Mouse (Mus musculus) midbrain, embryonic 16.5 days (tissue): ENCODE results near the gene Fto. TPM values are rescaled to one million over a fixed set of nuclear protein-coding genes. Genes with fewer than 3 reads are reported as not detected.

Experiments
- ATAC-seq: fragments of 200-750 bp; cut with Nextera tagmentation; 2 replicates; pipeline ENCODE4 v1.8.0; 2017; ENCODE audit warnings: moderate TSS enrichment
- H3K27ac ChIP-seq: fragments of 300-500 bp; sonication (generic); 2 replicates; pipeline ENCODE4 v1.5.1; 2014; ENCODE audit warnings: mild to moderate bottlenecking, low read length, mixed read lengths
- H3K27me3 ChIP-seq: fragments of 300-500 bp; sonication (generic); 2 replicates; pipeline ENCODE4 v1.6.1; 2014; ENCODE audit warnings: low read depth, low read length, mixed read lengths; ENCODE audit not compliant: control insufficient read depth, insufficient read depth
- H3K36me3 ChIP-seq: fragments of 300-500 bp; sonication (generic); 2 replicates; pipeline ENCODE4 v1.6.1; 2014; ENCODE audit warnings: mild to moderate bottlenecking, low read length, moderate library complexity, mixed read lengths; ENCODE audit not compliant: control insufficient read depth, insufficient read depth
- H3K4me1 ChIP-seq: fragments of 300-500 bp; sonication (generic); 2 replicates; pipeline ENCODE4 v1.6.1; 2014; ENCODE audit warnings: mild to moderate bottlenecking, low read length, mixed read lengths; ENCODE audit not compliant: control insufficient read depth, insufficient read depth
- H3K4me2 ChIP-seq: fragments of 300-500 bp; sonication (generic); 2 replicates; pipeline ENCODE4 v1.6.1; 2014; ENCODE audit warnings: mild to moderate bottlenecking, low read length, mixed read lengths
- H3K4me3 ChIP-seq: fragments of 300-500 bp; sonication (generic); 2 replicates; pipeline ENCODE4 v1.5.1; 2014; ENCODE audit warnings: low read depth, mild to moderate bottlenecking, low read length, moderate library complexity, mixed read lengths
- H3K9ac ChIP-seq: fragments of 300-500 bp; sonication (generic); 2 replicates; pipeline ENCODE4 v1.6.1; 2014; ENCODE audit warnings: low read depth, low read length, mixed read lengths
- H3K9me3 ChIP-seq: fragments of 300-500 bp; sonication (generic); replicated peaks from 2 replicates; pipeline ENCODE4 v1.6.1; 2014; ENCODE audit warnings: mild to moderate bottlenecking, low read length, mixed read lengths; ENCODE audit not compliant: control insufficient read depth, poor library complexity, severe bottlenecking
- WGBS: fragments of 180-500 bp; shearing (Covaris S2); extraction: QIAGEN DNeasy Blood & Tissue Kit; methylation state at CpG from one replicate; pipeline ENCODE4 v1.1.7; 2014; 5-methylcytosine and 5-hydroxymethylcytosine counted together
- polyA plus RNA-seq: library from polyadenylated mRNA; unstranded; fragments of >200 nt; fragmentation: Nextera tagmentation; extraction: Ambion mirVana; gene quantifications from 2 replicates; pipeline ENCODE4 v1.2.1, GENCODE M21; 2015

The Fto gene
- polyA plus RNA-seq, 1 experiment from 2014 or later: 177 TPM

DNA sequence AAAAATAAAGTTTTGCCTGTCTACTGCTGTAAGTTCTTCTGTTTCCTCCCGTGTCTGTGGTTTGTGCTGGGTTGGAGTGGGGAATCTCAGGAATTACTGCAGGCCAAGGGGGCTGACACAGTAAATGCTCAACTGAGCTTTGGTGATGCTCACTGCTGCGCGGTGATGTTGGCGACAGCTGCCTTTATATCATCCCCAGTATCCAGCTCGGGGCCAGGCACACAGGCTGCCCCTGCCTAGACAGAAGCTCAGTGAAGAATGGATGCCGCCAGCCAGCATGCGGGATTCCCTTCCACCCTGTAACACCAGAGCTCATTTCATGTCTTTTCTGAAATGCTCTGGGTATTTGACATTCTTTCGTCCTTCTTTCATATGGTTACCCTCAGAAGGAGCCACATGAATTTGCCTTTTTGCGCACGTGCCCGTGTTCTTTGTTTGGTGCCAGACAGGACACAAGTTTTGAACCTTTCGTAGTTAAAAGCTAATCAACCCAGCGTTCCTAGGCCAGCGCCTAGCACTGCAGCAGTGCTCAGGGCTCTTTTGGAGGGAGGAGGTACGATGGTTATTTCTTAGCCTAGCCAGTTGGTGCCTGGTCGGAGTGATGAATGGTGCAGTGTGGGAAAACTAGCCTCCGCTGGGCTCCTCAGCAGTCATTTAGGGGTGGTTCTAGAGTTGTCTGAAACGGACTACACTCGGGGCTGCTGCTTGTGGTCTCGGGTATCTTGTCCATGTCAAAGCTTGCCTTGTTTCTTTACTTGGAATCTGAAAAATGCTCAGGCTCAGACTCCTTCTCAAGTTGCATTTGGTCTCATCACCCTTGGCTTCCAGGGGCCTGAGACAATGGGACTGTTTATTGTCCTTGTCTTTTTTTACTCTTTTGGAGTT lies 62.0 kb downstream of the Fto start:
- H3K4me2 ChIP-seq: no peak overlapping the region
- peaks cover 19% of the 10 kb centered on the region for H3K4me1 ChIP-seq
- H3K27me3 ChIP-seq: no peaks in the 10 kb centered on the region
- H3K27ac ChIP-seq: no peak overlapping the region
- ATAC-seq: no peak
- H3K36me3 ChIP-seq: no peaks in the 10 kb centered on the region
- no peak overlapping the region for H3K4me3 ChIP-seq
- H3K9me3 ChIP-seq: no peaks in the 10 kb centered on the region
- no peak overlapping the region for H3K9ac ChIP-seq
- WGBS: 49% methylated on average over 20 of the region's 20 CpGs

DNA sequence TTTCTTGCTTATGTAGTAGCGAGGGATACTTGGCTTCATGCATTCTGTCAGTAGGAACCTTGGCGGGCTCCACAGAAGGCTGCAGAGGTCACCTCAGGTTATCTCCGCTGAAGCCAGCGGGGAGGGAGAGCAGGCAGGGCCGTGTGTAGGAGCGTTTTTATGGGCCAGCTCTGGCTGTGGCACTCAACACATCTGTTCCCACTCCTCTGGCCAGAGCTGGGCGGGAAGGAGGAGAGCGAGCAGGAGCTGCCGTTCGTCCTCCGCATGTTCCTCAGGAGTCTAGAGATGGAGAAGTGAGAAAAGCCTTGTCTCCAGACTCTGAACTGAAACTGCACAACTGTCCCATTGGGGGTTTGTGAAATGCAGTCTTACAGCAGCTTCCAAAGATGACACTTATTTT lies 63.5 kb downstream of the Fto start:
- no peak overlapping the region for H3K4me2 ChIP-seq
- H3K9me3 ChIP-seq: no peaks in the 10 kb centered on the region
- peaks cover 25% of the 10 kb centered on the region for H3K4me1 ChIP-seq
- H3K27ac ChIP-seq: no peak overlapping the region
- no peaks in the 10 kb centered on the region for H3K27me3 ChIP-seq
- 64% methylated on average over 11 of the region's 11 CpGs for WGBS
- H3K36me3 ChIP-seq: no peaks in the 10 kb centered on the region
- H3K4me3 ChIP-seq: no peak overlapping the region
- H3K9ac ChIP-seq: no peak overlapping the region
- ATAC-seq: no peak

DNA sequence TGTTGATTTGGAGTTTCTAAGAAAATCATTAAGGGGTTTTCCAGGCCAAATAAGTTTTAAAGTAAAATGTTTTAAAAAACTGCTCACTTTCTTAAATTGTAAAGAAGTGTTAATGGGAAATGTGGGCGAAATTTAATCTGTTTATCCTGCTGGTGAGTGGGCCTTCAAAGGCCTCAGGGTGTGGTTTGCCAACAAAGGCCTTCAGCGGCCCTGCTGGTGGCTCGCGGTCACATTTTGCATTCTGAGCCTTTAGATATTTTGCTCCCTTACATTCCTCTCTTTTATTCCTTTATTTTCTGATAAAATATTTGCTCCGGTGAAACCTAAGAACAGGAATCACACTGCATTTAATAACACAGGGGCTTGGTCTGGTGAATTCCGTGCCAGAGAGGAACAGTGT lies 64.0 kb downstream of the Fto start:
- Histone ChIP-seq H3K27me3 (no peaks in the 10 kb centered on the region), H3K9me3 (no peaks in the 10 kb centered on the region), H3K4me3 (no peak overlapping the region), H3K36me3 (no peaks in the 10 kb centered on the region), H3K4me1 (peaks cover 27% of the 10 kb centered on the region), H3K4me2 (no peak overlapping the region), H3K9ac (no peak overlapping the region), H3K27ac (no peak overlapping the region)
- WGBS: 48% methylated on average over 6 of the region's 6 CpGs
- no peak for ATAC-seq

DNA sequence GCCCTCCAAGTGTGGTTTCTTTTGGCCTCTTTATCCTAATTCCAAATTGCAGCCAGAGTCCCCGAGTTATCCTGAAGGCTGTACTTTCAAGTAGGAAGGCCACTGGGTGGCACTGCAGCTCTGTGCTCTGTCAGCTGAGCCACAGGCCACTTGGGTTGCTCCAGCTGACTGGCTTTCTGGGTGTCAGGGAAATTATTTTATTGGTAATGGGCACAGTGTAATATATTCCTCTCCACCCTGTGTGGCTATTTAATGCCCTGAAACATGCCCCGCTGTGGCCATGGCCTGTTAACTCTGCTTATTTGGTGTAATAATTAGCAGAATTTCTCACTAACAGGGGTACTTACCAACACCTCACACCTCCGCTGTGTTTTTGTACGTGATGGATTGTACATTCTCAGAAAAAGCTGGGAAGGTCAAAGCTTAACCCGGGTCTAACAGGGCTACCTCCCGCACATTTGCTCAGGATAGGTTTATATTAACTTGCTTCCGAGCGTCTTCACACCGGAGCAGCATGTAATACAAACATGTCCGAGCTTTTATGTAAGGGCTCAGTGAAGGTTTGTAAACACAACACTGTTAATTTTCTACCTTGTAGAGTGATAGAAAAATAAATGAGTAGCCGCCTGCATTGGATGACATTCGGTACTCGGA lies 65.6 kb downstream of the Fto start:
- no peaks in the 10 kb centered on the region for H3K9me3 ChIP-seq
- peak; percentile 72 for ATAC-seq

DNA sequence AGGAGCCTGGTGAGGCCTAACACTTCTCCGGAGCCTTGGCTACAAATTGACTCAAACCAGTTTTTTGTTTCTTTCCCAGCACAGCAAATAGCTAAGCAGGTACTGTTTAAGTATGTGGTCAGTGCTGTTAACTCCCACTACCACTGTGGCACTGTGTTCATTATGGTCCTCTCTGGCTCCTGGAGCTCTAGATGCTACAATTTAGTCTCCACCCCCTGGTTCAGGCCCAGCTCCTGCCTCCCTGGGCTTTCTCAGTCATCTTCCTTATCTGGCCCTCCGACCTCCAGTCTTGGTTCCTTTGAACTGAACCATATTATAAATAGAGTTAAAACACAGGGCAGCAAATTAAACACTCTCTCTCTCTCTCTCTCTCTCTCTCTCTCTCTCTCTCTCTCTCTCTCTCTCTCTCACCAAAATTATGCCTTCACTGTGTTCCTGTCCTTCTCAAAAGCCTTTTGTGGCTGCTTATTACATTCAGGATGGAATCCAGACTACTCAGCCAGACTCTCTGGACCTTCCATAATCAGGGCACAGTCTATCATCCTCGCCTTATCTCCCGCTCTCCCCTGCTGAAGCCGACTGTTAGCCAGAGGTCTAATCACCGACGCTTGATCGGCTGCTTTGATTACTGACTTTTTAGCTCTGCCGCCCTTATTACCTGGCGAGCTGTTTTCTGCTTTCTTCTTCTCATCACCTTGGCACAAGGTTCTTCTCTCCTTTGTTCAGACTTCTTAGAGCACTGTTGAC lies 67.6 kb downstream of the Fto start:
- Histone ChIP-seq H3K36me3 (no peaks in the 10 kb centered on the region), H3K4me1 (peaks cover 14% of the 10 kb centered on the region), H3K9ac (peak overlapping the region; percentile 26; the same call in 1 of the 2 replicates), H3K27ac (no peak overlapping the region), H3K4me3 (no peak overlapping the region), H3K9me3 (no peaks in the 10 kb centered on the region), H3K4me2 (peak overlapping the region; percentile 23; the same call in 1 of the 2 replicates), H3K27me3 (no peaks in the 10 kb centered on the region)
- no peak for ATAC-seq
- WGBS: 23% methylated on average over 10 of the region's 10 CpGs

More for the DNA sequence above, 65.6 kb downstream of the Fto start:
- Histone ChIP-seq H3K4me3 (no peak overlapping the region), H3K27ac (no peak overlapping the region), H3K4me2 (no peak overlapping the region), H3K4me1 (peaks cover 14% of the 10 kb centered on the region), H3K27me3 (no peaks in the 10 kb centered on the region), H3K9ac (no peak overlapping the region), H3K36me3 (no peaks in the 10 kb centered on the region)
- 70% methylated on average over 13 of the region's 13 CpGs for WGBS

DNA sequence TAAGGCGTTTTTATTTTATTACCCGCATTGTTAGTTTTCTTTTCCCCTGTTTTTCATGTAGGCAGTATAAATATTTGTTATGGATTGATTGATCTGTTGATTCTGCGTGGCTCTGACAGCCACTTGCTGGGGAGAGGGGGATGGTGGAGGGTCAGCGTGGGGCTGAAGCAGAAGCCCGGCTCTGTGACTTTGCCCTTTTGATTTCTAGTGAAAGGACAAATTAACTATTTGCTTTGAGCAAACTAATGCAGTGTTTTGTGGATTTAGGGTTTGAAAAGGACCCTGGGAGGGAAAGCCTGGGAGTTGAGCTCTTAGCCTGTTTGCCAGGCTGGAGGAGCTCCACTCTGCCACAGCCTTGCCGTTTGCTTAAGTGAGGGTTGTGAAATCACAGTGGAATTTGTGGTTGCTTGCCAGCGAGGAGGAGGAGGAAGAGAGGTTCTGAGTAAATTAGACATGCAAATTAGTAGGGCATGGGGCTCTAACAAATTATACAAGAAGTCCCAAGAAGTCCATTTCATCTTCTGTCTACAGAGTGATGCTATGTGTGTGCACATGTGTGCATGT lies 68.3 kb downstream of the Fto start:
- peak overlapping the region; percentile 26; the same call in 1 of the 2 replicates for H3K9ac ChIP-seq
- H3K27me3 ChIP-seq: no peaks in the 10 kb centered on the region
- ATAC-seq: no peak
- no peak overlapping the region for H3K27ac ChIP-seq
- 17% methylated on average over 7 of the region's 7 CpGs for WGBS
- no peaks in the 10 kb centered on the region for H3K9me3 ChIP-seq
- no peak overlapping the region for H3K4me3 ChIP-seq
- peaks cover 14% of the 10 kb centered on the region for H3K4me1 ChIP-seq
- H3K36me3 ChIP-seq: no peaks in the 10 kb centered on the region
- peak overlapping the region; percentile 23; the same call in 1 of the 2 replicates for H3K4me2 ChIP-seq

DNA sequence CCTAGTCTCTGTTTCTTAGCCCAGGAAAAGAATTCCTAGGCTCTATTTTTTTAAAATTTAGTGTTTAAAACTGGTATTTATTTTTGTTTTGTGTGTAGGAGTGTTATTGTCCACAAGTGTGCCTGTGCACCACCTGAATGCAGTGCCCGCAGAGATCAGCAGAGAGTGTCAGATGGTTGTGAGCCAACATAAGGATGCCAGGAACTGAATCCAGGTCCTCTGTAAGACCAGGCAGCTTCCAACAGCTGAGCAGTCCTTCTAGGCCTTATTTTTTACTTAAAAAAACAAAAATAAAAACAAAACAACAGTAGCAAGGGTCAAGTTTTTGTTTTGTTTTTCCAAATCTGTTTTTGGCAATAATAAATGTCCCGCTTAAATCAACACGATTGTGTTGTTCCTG lies 69.9 kb downstream of the Fto start:
- no peak overlapping the region for H3K27ac ChIP-seq
- H3K27me3 ChIP-seq: no peaks in the 10 kb centered on the region
- H3K4me1 ChIP-seq: peaks cover 14% of the 10 kb centered on the region
- 69% methylated on average over 3 of the region's 3 CpGs for WGBS
- H3K9ac ChIP-seq: no peak overlapping the region
- no peak overlapping the region for H3K4me2 ChIP-seq
- no peaks in the 10 kb centered on the region for H3K36me3 ChIP-seq
- no peak for ATAC-seq
- no peaks in the 10 kb centered on the region for H3K9me3 ChIP-seq
- H3K4me3 ChIP-seq: no peak overlapping the region

DNA sequence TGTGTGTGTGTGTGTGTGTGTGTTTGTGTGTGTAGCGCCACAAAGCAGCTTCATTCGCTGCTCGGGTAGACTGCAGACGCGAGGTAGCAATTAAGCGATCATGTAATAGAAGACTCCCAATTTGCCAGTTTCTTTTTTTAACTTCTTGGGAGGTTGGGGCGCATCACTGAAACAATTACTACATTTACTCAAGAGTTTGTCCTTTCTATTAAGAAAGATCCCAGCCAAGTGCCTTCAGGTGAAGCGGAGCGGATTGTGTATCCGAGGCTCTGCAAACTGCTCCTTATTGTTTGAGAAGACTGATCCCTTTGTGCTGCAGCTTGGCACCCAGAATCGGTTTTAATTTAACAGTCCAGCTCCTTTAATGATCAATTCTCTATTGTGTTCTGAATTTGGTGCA lies 70.5 kb downstream of the Fto start:
- ATAC-seq: no peak
- H3K27me3 ChIP-seq: no peaks in the 10 kb centered on the region
- no peaks in the 10 kb centered on the region for H3K9me3 ChIP-seq
- no peak overlapping the region for H3K9ac ChIP-seq
- no peak overlapping the region for H3K27ac ChIP-seq
- H3K4me1 ChIP-seq: peaks cover 17% of the 10 kb centered on the region
- H3K36me3 ChIP-seq: no peaks in the 10 kb centered on the region
- H3K4me3 ChIP-seq: no peak overlapping the region
- WGBS: 34% methylated on average over 11 of the region's 11 CpGs
- no peak overlapping the region for H3K4me2 ChIP-seq
